Mouse (Mus musculus): ENCODE results near the gene Abcb9. TPM values are rescaled to one million over a fixed set of nuclear protein-coding genes. Genes with fewer than 3 reads are reported as not detected.

Gene Abcb9
- polyA plus RNA-seq, 1 experiment from 2014 or later, result 1.3 TPM

- H3K4me1 ChIP-seq, result peaks cover 8% of the 10 kb centered on the region
- no peak overlapping the region for H3K4me2 ChIP-seq (replicated peaks)
- no peak for ATAC-seq (ENCODE audit: insufficient number of reproducible peaks, insufficient read depth, low FRiP score, low TSS enrichment)
- no peak overlapping the region for H3K27ac ChIP-seq
- H3K27me3 ChIP-seq, result peaks cover 19% of the 10 kb centered on the region; the same call in 1 of the 2 replicates
- H3K9ac ChIP-seq, result no peak overlapping the region
- no peak overlapping the region for H3K4me3 ChIP-seq
- no peaks in the 10 kb centered on the region for H3K36me3 ChIP-seq
- WGBS, result 69% methylated on average over 9 of the region's 9 CpGs
- H3K9me3 ChIP-seq, result no peaks in the 10 kb centered on the region
These were observed 3.6 kb downstream of the Abcb9 start for GRCm38 (mm10) chr5:124091951-124092406.

DNA sequence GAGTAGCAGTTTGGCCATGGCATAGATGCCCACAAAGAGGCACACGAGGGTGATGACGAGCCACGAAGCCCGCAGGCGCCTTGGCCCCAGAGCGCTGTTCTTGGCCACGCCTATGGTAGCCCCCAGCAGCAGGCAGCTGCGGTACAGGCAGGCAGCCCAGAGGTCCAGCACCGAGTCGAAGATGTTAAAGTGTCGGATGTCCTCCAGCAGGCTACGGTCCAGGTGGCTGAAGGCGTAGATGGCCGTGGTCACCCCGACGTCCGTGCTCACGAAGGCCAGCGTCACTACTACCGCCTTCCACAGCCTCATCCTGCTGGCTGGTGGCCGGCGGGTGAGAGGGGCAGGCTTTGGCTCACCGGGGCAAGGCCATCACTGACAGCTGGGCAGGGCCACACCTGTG, 5.7 kb downstream of the Abcb9 start:
- Histone ChIP-seq H3K9ac (no peak overlapping the region), H3K36me3 (no peaks in the 10 kb centered on the region), H3K9me3 (no peaks in the 10 kb centered on the region), H3K4me1 (no peaks in the 10 kb centered on the region), H3K27ac (no peak overlapping the region), H3K4me3 (no peak overlapping the region), H3K27me3 (peaks cover 11% of the 10 kb centered on the region; the same call in 1 of the 2 replicates), H3K4me2 (replicated peaks) (no peak overlapping the region)
- WGBS, result 89% methylated on average over 23 of the region's 23 CpGs
- ATAC-seq (ENCODE audit: insufficient number of reproducible peaks, insufficient read depth, low FRiP score, low TSS enrichment), result no peak

DNA sequence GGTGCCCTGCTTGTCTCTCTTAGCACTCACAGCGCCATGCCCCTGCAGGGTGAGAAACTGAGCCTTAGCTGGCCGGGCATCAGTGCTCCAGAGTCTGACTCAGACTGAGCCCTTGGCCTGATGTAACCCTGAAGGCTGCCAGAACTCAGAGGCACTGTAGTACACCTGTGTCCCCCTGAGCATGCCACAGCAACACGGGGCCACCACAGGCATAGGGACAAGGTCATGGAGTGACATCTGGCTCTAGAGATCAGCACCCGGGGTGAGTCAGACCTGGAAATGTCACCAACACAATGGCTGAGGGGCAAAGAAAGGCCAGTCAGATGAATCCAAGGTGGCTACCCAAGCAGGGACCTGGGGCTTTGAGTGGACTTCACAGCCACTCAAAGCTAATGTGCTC, 8.7 kb downstream of the Abcb9 start:
- H3K27me3 ChIP-seq, result no peaks in the 10 kb centered on the region
- no peaks in the 10 kb centered on the region for H3K36me3 ChIP-seq
- no peak overlapping the region for H3K27ac ChIP-seq
- no peak overlapping the region for H3K4me3 ChIP-seq
- H3K4me1 ChIP-seq, result no peaks in the 10 kb centered on the region
- no peaks in the 10 kb centered on the region for H3K9me3 ChIP-seq
- no peak overlapping the region for H3K9ac ChIP-seq
- WGBS, result 83% methylated on average over 4 of the region's 4 CpGs
- no peak overlapping the region for H3K4me2 ChIP-seq (replicated peaks)
- ATAC-seq (ENCODE audit: insufficient number of reproducible peaks, insufficient read depth, low FRiP score, low TSS enrichment), result no peak

- no peak overlapping the region for H3K9ac ChIP-seq
- ATAC-seq (ENCODE audit: insufficient number of reproducible peaks, insufficient read depth, low FRiP score, low TSS enrichment), result no peak
- no peak overlapping the region for H3K27ac ChIP-seq
- no peak overlapping the region for H3K4me2 ChIP-seq (replicated peaks)
- H3K9me3 ChIP-seq, result no peaks in the 10 kb centered on the region
- H3K4me3 ChIP-seq, result no peak overlapping the region
- H3K4me1 ChIP-seq, result no peaks in the 10 kb centered on the region
- H3K27me3 ChIP-seq, result no peaks in the 10 kb centered on the region
- 73% methylated on average over 3 of the region's 3 CpGs for WGBS
- no peaks in the 10 kb centered on the region for H3K36me3 ChIP-seq
These were observed 10.1 kb downstream of the Abcb9 start for GRCm38 (mm10) chr5:124085513-124085912.

GRCm38 (mm10) chr5:124084588-124085173, 10.9 kb downstream of the Abcb9 start:
- 39% methylated on average over 11 of the region's 11 CpGs for WGBS
- Histone ChIP-seq H3K4me1 (no peaks in the 10 kb centered on the region), H3K9ac (no peak overlapping the region), H3K4me3 (no peak overlapping the region), H3K9me3 (no peaks in the 10 kb centered on the region), H3K27me3 (no peaks in the 10 kb centered on the region), H3K36me3 (no peaks in the 10 kb centered on the region), H3K27ac (no peak overlapping the region), H3K4me2 (replicated peaks) (no peak overlapping the region)
- ATAC-seq (ENCODE audit: insufficient number of reproducible peaks, insufficient read depth, low FRiP score, low TSS enrichment), result no peak

DNA sequence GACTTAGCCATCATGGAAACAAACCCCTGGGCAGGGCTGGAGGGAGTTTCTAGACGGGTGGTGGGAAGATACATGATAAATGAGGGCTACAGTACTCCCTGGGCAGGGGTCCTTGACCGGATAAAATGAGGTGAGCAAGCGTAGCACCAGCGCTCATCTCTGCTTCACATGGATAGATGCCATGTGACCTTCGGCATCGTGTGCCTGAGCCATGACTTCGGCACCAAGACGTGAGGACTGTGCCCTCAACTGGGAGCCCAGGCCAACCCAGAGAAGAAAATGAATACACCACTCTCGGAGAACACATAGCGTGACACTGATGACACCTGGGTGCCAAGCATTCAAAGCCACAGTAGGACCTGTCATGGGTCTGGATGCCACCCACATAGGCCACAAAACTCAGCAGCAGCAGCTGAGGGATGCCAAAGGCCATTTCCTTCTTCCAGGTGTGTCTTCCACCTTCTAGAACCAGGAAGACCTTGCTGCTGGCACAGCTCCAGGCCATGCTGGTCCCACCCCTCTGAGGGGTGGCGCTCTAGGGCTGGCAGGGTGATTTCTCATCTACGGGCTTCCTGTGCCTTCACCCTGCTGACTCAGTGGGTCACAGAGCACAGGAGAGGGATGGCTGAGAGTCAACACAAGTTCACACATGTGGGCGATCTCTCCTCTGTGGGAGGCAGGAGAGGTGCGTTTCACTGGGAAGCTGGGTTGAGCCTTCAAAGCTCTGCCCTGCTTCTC, 11.6 kb downstream of the Abcb9 start:
- H3K4me2 ChIP-seq (replicated peaks), result no peak overlapping the region
- 87% methylated on average over 14 of the region's 14 CpGs for WGBS
- no peak overlapping the region for H3K9ac ChIP-seq
- H3K36me3 ChIP-seq, result no peaks in the 10 kb centered on the region
- no peaks in the 10 kb centered on the region for H3K9me3 ChIP-seq
- H3K4me3 ChIP-seq, result no peak overlapping the region
- ATAC-seq (ENCODE audit: insufficient number of reproducible peaks, insufficient read depth, low FRiP score, low TSS enrichment), result no peak
- H3K27ac ChIP-seq, result no peak overlapping the region
- H3K4me1 ChIP-seq, result no peaks in the 10 kb centered on the region
- no peaks in the 10 kb centered on the region for H3K27me3 ChIP-seq

DNA sequence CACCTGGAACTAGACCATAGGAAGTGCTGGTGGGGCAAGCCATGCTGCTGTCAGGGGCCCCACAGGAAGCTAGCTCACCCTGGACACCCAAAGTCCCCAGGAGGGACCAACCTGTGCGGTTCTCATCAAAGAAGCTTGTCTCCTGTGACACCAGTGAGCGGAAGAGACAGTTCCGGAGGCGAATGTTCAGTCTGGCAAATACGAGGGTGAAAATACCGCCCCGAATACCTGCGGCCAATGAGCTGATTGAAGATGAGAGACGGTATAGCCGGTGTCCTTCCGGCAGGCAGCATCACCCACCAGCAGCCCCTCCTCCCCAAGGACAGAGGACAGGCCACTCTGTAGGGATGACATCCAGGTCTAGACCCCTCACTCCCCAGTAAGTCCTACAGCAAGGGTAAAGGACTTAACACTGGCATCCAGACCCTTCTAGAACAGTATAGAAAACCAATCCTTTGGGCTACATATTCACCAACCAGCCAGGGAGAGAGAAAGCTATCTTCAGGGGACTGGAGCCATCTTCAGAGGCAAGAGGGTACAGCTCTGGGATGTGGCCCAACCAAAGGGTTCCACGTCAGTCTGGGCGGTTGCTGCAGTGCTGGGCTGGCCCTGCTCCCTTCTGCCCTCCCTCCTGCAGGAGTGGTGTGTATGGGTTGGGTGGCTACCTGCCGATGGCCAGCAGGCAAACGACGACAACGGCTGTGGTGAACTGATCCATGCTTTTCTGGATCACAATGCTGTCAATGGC, 12.5 kb downstream of the Abcb9 start:
- Histone ChIP-seq H3K27ac (no peak overlapping the region), H3K27me3 (no peaks in the 10 kb centered on the region), H3K36me3 (no peaks in the 10 kb centered on the region), H3K9ac (no peak overlapping the region), H3K4me2 (replicated peaks) (no peak overlapping the region), H3K4me3 (no peak overlapping the region), H3K4me1 (no peaks in the 10 kb centered on the region), H3K9me3 (no peaks in the 10 kb centered on the region)
- 91% methylated on average over 17 of the region's 17 CpGs for WGBS
- ATAC-seq (ENCODE audit: insufficient number of reproducible peaks, insufficient read depth, low FRiP score, low TSS enrichment), result no peak

GRCm38 (mm10) chr5:124082447-124082846, 13.2 kb downstream of the Abcb9 start:
- H3K4me2 ChIP-seq (replicated peaks), result no peak overlapping the region
- no peak overlapping the region for H3K27ac ChIP-seq
- no peak for ATAC-seq (ENCODE audit: insufficient number of reproducible peaks, insufficient read depth, low FRiP score, low TSS enrichment)
- 84% methylated on average over 10 of the region's 10 CpGs for WGBS
- H3K9ac ChIP-seq, result no peak overlapping the region
- H3K36me3 ChIP-seq, result no peaks in the 10 kb centered on the region
- no peak overlapping the region for H3K4me3 ChIP-seq
- H3K9me3 ChIP-seq, result no peaks in the 10 kb centered on the region
- no peaks in the 10 kb centered on the region for H3K27me3 ChIP-seq
- H3K4me1 ChIP-seq, result no peaks in the 10 kb centered on the region

DNA sequence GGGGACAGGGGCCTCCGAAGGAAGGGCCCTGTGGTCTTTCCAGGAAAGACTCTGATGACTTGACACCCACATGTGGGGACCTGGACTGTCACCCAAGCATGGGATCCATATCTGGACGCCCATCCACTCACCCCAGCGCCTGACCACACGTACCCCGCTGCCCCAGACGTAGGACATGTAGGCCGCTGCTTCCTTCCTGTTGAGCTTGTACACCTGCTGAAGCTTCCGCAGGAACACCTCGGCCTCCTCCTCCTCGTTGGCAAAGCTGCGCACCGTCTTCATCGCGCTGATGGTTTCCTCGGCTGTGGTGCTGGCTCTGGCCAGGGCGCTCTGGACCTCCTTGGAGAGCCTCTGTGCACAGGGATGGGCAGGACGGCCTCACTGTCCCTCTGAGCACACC, 15.7 kb downstream of the Abcb9 start:
- H3K27me3 ChIP-seq, result no peaks in the 10 kb centered on the region
- no peak for ATAC-seq (ENCODE audit: insufficient number of reproducible peaks, insufficient read depth, low FRiP score, low TSS enrichment)

DNA sequence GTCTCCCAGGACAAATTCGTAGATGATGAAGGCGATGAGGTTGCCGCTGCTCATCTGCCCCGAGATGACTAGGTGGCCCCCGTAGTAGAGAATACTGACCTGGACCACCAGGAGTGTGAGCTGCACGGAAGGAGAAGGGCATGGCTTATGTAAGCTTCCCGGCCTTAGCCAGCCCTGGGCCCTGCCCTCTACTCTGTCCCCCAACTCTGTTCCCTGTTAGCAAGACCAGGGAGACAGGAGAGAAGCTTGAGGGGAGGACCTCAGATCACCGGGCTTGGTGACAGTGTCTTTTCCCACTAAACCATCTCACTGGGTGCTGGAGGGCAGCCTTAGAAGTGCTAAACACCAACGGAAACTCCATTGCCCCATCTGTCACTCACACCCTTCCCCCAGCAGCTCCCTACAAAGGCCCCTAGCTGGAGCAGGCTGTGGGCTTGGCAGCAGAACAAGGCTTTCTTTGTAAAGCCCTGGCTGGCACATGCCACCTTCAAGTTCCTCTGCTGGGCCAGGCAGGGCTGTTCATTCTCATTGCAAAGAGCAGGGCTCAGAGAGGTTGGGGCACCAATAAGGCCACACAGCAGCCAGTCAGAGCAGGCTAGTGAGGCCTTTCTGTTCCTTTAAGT, 16.7 kb downstream of the Abcb9 start:
- Histone ChIP-seq H3K4me3 (no peak overlapping the region), H3K27ac (no peak overlapping the region), H3K27me3 (no peaks in the 10 kb centered on the region), H3K9ac (no peak overlapping the region), H3K9me3 (no peaks in the 10 kb centered on the region), H3K4me1 (peaks cover 13% of the 10 kb centered on the region; the same call in 1 of the 2 replicates), H3K36me3 (no peaks in the 10 kb centered on the region), H3K4me2 (replicated peaks) (no peak overlapping the region)
- ATAC-seq (ENCODE audit: insufficient number of reproducible peaks, insufficient read depth, low FRiP score, low TSS enrichment), result no peak
- WGBS, result 59% methylated on average over 9 of the region's 9 CpGs

More for the DNA sequence above, 15.7 kb downstream of the Abcb9 start:
- Histone ChIP-seq H3K9me3 (no peaks in the 10 kb centered on the region), H3K4me1 (peaks cover 10% of the 10 kb centered on the region; the same call in 1 of the 2 replicates), H3K36me3 (no peaks in the 10 kb centered on the region), H3K4me3 (no peak overlapping the region), H3K27ac (no peak overlapping the region), H3K9ac (no peak overlapping the region), H3K4me2 (replicated peaks) (no peak overlapping the region)
- 92% methylated on average over 17 of the region's 17 CpGs for WGBS

DNA sequence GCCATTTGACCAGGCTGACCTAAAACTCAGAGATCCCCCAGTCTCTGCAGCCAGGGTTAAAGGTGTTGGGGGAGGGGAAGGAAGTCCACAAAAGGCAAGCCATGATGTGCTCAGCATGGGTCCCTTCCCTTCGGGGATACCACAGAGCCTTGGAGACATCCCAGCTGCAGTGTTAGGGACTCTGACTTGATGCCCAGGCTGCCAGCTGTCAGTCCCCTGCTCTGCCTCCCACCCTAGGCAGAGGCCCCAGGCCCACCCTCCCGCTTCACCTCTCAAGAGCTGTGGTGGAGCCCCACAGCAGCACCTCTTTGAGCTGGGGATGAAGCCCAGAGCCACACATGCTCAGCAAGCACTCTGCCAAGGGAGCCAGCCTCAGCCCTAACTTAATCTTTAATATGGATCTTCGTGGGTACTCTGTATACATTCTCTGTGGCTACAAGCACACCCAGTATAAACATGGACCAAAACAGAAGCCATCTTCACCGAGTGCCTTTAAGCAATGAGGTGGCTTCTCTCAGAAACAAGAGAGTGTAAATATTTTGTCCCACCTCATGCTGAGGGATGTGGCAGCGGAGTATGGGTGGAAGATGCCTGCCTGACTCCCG, 17.6 kb downstream of the Abcb9 start:
- no peaks in the 10 kb centered on the region for H3K36me3 ChIP-seq
- no peaks in the 10 kb centered on the region for H3K9me3 ChIP-seq
- no peak overlapping the region for H3K9ac ChIP-seq
- H3K27ac ChIP-seq, result no peak overlapping the region
- H3K4me2 ChIP-seq (replicated peaks), result no peak overlapping the region
- no peak for ATAC-seq (ENCODE audit: insufficient number of reproducible peaks, insufficient read depth, low FRiP score, low TSS enrichment)
- WGBS, result 59% methylated on average over 6 of the region's 6 CpGs
- H3K4me1 ChIP-seq, result peaks cover 19% of the 10 kb centered on the region; the same call in 1 of the 2 replicates
- no peaks in the 10 kb centered on the region for H3K27me3 ChIP-seq
- H3K4me3 ChIP-seq, result no peak overlapping the region
